Mouse (Mus musculus) heart, postnatal 0 days (tissue): Measurements from ENCODE around the gene Nlrp2. TPM values are rescaled to one million over a fixed set of nuclear protein-coding genes. Genes with fewer than 3 reads are reported as not detected.

ENCODE experiments used
- ATAC-seq: fragments of 200-750 bp; cut with Nextera tagmentation; 2 replicates; pipeline ENCODE4 v1.8.0; 2017; ENCODE audit warnings: low read depth, moderate number of reproducible peaks, moderate library complexity; ENCODE audit not compliant: insufficient read depth
- DNase-seq: peaks from one replicate; pipeline ENCODE4 v3.0.0-alpha.2; 2016; ENCODE audit warnings: low spot score
- H3K27ac ChIP-seq: fragments of 300-500 bp; sonication (generic); 2 replicates; pipeline ENCODE4 v1.5.1; 2014; ENCODE audit warnings: low read depth, mild to moderate bottlenecking
- H3K27me3 ChIP-seq: fragments of 300-500 bp; sonication (generic); 2 replicates; pipeline ENCODE4 v1.6.1; 2014; ENCODE audit warnings: low read length, mixed read lengths; ENCODE audit not compliant: control insufficient read depth, insufficient read depth
- H3K36me3 ChIP-seq: fragments of 300-500 bp; sonication (generic); replicated peaks from 2 replicates; pipeline ENCODE4 v1.6.1; 2014; ENCODE audit warnings: low read length, mixed read lengths; ENCODE audit not compliant: control insufficient read depth, insufficient read depth
- H3K4me1 ChIP-seq: fragments of 300-500 bp; sonication (generic); 2 replicates; pipeline ENCODE4 v1.6.1; 2014; ENCODE audit warnings: antibody characterized with exemption; ENCODE audit not compliant: control insufficient read depth, insufficient read depth
- H3K4me2 ChIP-seq: fragments of 300-500 bp; sonication (generic); 2 replicates; pipeline ENCODE4 v1.6.1; 2014; ENCODE audit warnings: low read depth, mild to moderate bottlenecking, low read length, moderate library complexity
- H3K4me3 ChIP-seq: fragments of 300-500 bp; sonication (generic); 2 replicates; pipeline ENCODE4 v1.5.1; 2014; ENCODE audit warnings: low read depth, low read length
- H3K9ac ChIP-seq: fragments of 300-500 bp; sonication (generic); replicated peaks from 2 replicates; pipeline ENCODE4 v1.6.1; 2014; ENCODE audit warnings: low read depth, low read length, mixed read lengths
- H3K9me3 ChIP-seq: fragments of 300-500 bp; sonication (generic); replicated peaks from 2 replicates; pipeline ENCODE4 v1.6.1; 2016; ENCODE audit warnings: low read length; ENCODE audit not compliant: control insufficient read depth
- CTCF ChIP-seq: IDR thresholded peaks from 2 replicates; pipeline ENCODE4 v1.5.1; 2016; ENCODE audit warnings: antibody characterized with exemption, control low read depth, low read depth
- EP300 ChIP-seq: IDR thresholded peaks from 2 replicates; pipeline ENCODE4 v1.6.1; 2016; ENCODE audit warnings: antibody characterized with exemption, low read depth
- WGBS: fragments of 180-500 bp; shearing (Covaris S2); extraction: QIAGEN DNeasy Blood & Tissue Kit; methylation state at CpG from one replicate; pipeline ENCODE4 v1.1.7; 2014; 5-methylcytosine and 5-hydroxymethylcytosine counted together
- polyA plus RNA-seq: library from polyadenylated mRNA; unstranded; fragments of >200 nt; fragmentation: Nextera tagmentation; extraction: Ambion mirVana; gene quantifications from 2 replicates; pipeline ENCODE4 v1.2.1, GENCODE M21; 2015
- total RNA-seq: library from RNA; depleted of rRNA; stranded (reverse); fragments of >200 nt; gene quantifications from 2 replicates; pipeline ENCODE4 v1.2.3, GENCODE M21; 2014; ENCODE audit warnings: low replicate concordance; rRNA removed

Gene Nlrp2
- total RNA-seq (not detected in 2 replicates), polyA plus RNA-seq (not detected in 2 replicates)

GRCm38 (mm10) chr7:5350935-5351334 is at the start of gene Nlrp2:
TSS of gene Nlrp2 (minus strand) at chr7:5351035.
- peaks cover 7% of the 10 kb centered on the region; the same call in 1 of the 2 replicates for H3K9me3 ChIP-seq
- ATAC-seq (no peak), DNase-seq (no peak)
- H3K9ac ChIP-seq = no peak within 1 kb of the TSS
- no peaks in the 10 kb centered on the region for H3K27me3 ChIP-seq
- WGBS = 69% methylated on average over 4 of the region's 4 CpGs
- no peak within 1 kb of the TSS for H3K4me2 ChIP-seq
- no peak for TF ChIP-seq CTCF
- TF ChIP-seq EP300 = no peak
- H3K27ac ChIP-seq = no peak within 1 kb of the TSS
- H3K36me3 ChIP-seq = no peaks in the 10 kb centered on the region
- no peaks in the 10 kb centered on the region for H3K4me1 ChIP-seq
- H3K4me3 ChIP-seq = no peak within 1 kb of the TSS

- 60% methylated on average over 2 of the region's 2 CpGs for WGBS
- Histone ChIP-seq H3K27ac (no peak overlapping the region), H3K27me3 (no peaks in the 10 kb centered on the region), H3K36me3 (no peaks in the 10 kb centered on the region), H3K4me3 (no peak overlapping the region), H3K9ac (no peak overlapping the region), H3K4me2 (no peak overlapping the region), H3K4me1 (no peaks in the 10 kb centered on the region), H3K9me3 (peaks cover 8% of the 10 kb centered on the region; the same call in 1 of the 2 replicates)
- TF ChIP-seq CTCF (no peak), EP300 (no peak)
- DNase-seq (no peak), ATAC-seq (no peak)
Measured at GRCm38 (mm10) chr7:5366724-5367123, 15.9 kb upstream of the Nlrp2 start.

GRCm38 (mm10) chr7:5363599-5363998 is 12.8 kb upstream of the Nlrp2 start:
- no peaks in the 10 kb centered on the region for H3K4me1 ChIP-seq
- DNase-seq (no peak), ATAC-seq (no peak)
- 82% methylated on average over 5 of the region's 5 CpGs for WGBS
- H3K9me3 ChIP-seq = peaks cover 8% of the 10 kb centered on the region; the same call in 1 of the 2 replicates
- H3K27ac ChIP-seq = no peak overlapping the region
- no peak overlapping the region for H3K4me2 ChIP-seq
- no peak overlapping the region for H3K9ac ChIP-seq
- TF ChIP-seq EP300 (no peak), CTCF (no peak)
- no peaks in the 10 kb centered on the region for H3K36me3 ChIP-seq
- H3K4me3 ChIP-seq = no peak overlapping the region
- no peaks in the 10 kb centered on the region for H3K27me3 ChIP-seq

- Histone ChIP-seq H3K4me2 (no peak within 1 kb of the TSS), H3K9ac (no peak within 1 kb of the TSS), H3K9me3 (peaks cover 4% of the 10 kb centered on the region; the same call in 1 of the 2 replicates), H3K4me1 (no peaks in the 10 kb centered on the region), H3K36me3 (no peaks in the 10 kb centered on the region), H3K27ac (no peak within 1 kb of the TSS), H3K4me3 (no peak within 1 kb of the TSS), H3K27me3 (no peaks in the 10 kb centered on the region)
- DNase-seq (no peak), ATAC-seq (no peak)
- TF ChIP-seq CTCF (no peak), EP300 (no peak)
- WGBS = 71% methylated on average over 1 of the region's 1 CpGs
Measured at GRCm38 (mm10) chr7:5350237-5350636, 598 bp downstream of the Nlrp2 start, which contains the start of gene Gm5065. TSS of gene Gm5065 (plus strand) at chr7:5350537.

GRCm38 (mm10) chr7:5327511-5327910 is 23.3 kb downstream of the Nlrp2 start:
- H3K4me1 ChIP-seq = no peaks in the 10 kb centered on the region
- ATAC-seq (no peak), DNase-seq (no peak)
- no peak overlapping the region for H3K9ac ChIP-seq
- TF ChIP-seq CTCF (no peak), EP300 (no peak)
- no peak overlapping the region for H3K27ac ChIP-seq
- H3K4me3 ChIP-seq = no peak overlapping the region
- no peak overlapping the region for H3K4me2 ChIP-seq
- no peaks in the 10 kb centered on the region for H3K27me3 ChIP-seq
- 0 out of 2 replicates have a peak, but pooled peaks cover 5% of the 10 kb centered on the region for H3K9me3 ChIP-seq
- 54% methylated on average over 1 of the region's 1 CpGs for WGBS
- H3K36me3 ChIP-seq = no peaks in the 10 kb centered on the region

- WGBS = 46% methylated on average over 1 of the region's 1 CpGs
- ATAC-seq = no peak
Measured at GRCm38 (mm10) chr7:5288281-5288680, 62.6 kb downstream of the Nlrp2 start.

More at GRCm38 (mm10) chr7:5288281-5288680, 62.6 kb downstream of the Nlrp2 start:
- no peak for DNase-seq
- Histone ChIP-seq H3K9me3 (peaks cover 7% of the 10 kb centered on the region), H3K27me3 (no peaks in the 10 kb centered on the region), H3K4me2 (no peak overlapping the region), H3K27ac (no peak overlapping the region), H3K9ac (no peak overlapping the region), H3K4me1 (no peaks in the 10 kb centered on the region), H3K4me3 (no peak overlapping the region), H3K36me3 (no peaks in the 10 kb centered on the region)
- TF ChIP-seq EP300 (no peak), CTCF (no peak)
